Mouse (Mus musculus) megakaryocyte, embryonic 14.5 days (primary cell): ENCODE data around the gene Igsf3. TPM values are rescaled to one million over a fixed set of nuclear protein-coding genes. Genes with fewer than 3 reads are reported as not detected.

Experiments used
- H3K27me3 ChIP-seq: replicated peaks from 2 replicates; pipeline ENCODE3; 2012; ENCODE audit warnings: inconsistent platforms
- H3K36me3 ChIP-seq: replicated peaks from 2 replicates; pipeline ENCODE3; 2012; ENCODE audit warnings: low read length, inconsistent platforms, mixed read lengths
- H3K4me1 ChIP-seq: 2 replicates; pipeline ENCODE4 v1.6.1; 2012; ENCODE audit warnings: inconsistent platforms
- H3K4me3 ChIP-seq: replicated peaks from 2 replicates; pipeline ENCODE3; 2012; ENCODE audit warnings: moderate library complexity, mild to moderate bottlenecking, inconsistent platforms
- H3K9me3 ChIP-seq: 2 replicates; pipeline ENCODE4 v1.6.1; 2012; ENCODE audit warnings: inconsistent platforms
- FLI1 ChIP-seq: IDR thresholded peaks from 2 replicates; pipeline ENCODE4 v1.6.1; 2012; ENCODE audit warnings: low read length, inconsistent platforms, mixed read lengths
- GATA1 ChIP-seq: IDR thresholded peaks from 3 replicates; pipeline ENCODE4 v1.6.1; 2012; ENCODE audit warnings: mixed read lengths, low read length, inconsistent platforms, borderline replicate concordance
- polyA plus RNA-seq: library from polyadenylated mRNA; stranded (reverse); fragments of >175 nt; gene quantifications from 2 replicates; pipeline ENCODE4 v1.2.3, GENCODE M21; 2012; ENCODE audit warnings: low replicate concordance; ENCODE audit not compliant: insufficient read depth

The Igsf3 gene
- polyA plus RNA-seq, 1 experiment, result not detected

GRCm38 (mm10) chr3:101462294-101462693 is 85.4 kb downstream of the Igsf3 start:
- Histone ChIP-seq H3K4me3 (no peak overlapping the region), H3K36me3 (no peaks in the 10 kb centered on the region), H3K4me1 (peaks cover 9% of the 10 kb centered on the region; the same call in 1 of the 2 replicates), H3K9me3 (0 out of 2 replicates have a peak, but pooled peaks cover 4% of the 10 kb centered on the region), H3K27me3 (peaks cover 26% of the 10 kb centered on the region)
- TF ChIP-seq GATA1, result no peak
- TF ChIP-seq FLI1, result no peak

GRCm38 (mm10) chr3:101463491-101463890 is 86.6 kb downstream of the Igsf3 start:
- H3K27me3 ChIP-seq, result peaks cover 21% of the 10 kb centered on the region
- H3K4me3 ChIP-seq, result no peak overlapping the region
- no peak for TF ChIP-seq FLI1
- TF ChIP-seq GATA1, result no peak
- no peaks in the 10 kb centered on the region for H3K36me3 ChIP-seq
- 0 out of 2 replicates have a peak, but pooled peaks cover 4% of the 10 kb centered on the region for H3K9me3 ChIP-seq
- peaks cover 9% of the 10 kb centered on the region; the same call in 1 of the 2 replicates for H3K4me1 ChIP-seq

- no peak for TF ChIP-seq GATA1
- no peak for TF ChIP-seq FLI1
- Histone ChIP-seq H3K4me3 (no peak overlapping the region), H3K4me1 (no peaks in the 10 kb centered on the region), H3K9me3 (peaks cover 11% of the 10 kb centered on the region), H3K27me3 (peaks cover 23% of the 10 kb centered on the region), H3K36me3 (no peaks in the 10 kb centered on the region)
Measured at GRCm38 (mm10) chr3:101469675-101470074, 92.8 kb downstream of the Igsf3 start.

GRCm38 (mm10) chr3:101471881-101472280 is 95.0 kb downstream of the Igsf3 start:
- no peaks in the 10 kb centered on the region for H3K4me1 ChIP-seq
- TF ChIP-seq FLI1 (no peak), GATA1 (no peak)
- H3K36me3 ChIP-seq, result no peaks in the 10 kb centered on the region
- no peak overlapping the region for H3K4me3 ChIP-seq
- H3K9me3 ChIP-seq, result peaks cover 11% of the 10 kb centered on the region
- H3K27me3 ChIP-seq, result peaks cover 12% of the 10 kb centered on the region

GRCm38 (mm10) chr3:101481951-101482350 is 105.1 kb downstream of the Igsf3 start:
- Histone ChIP-seq H3K27me3 (peaks cover 14% of the 10 kb centered on the region), H3K36me3 (no peaks in the 10 kb centered on the region), H3K9me3 (peaks cover 35% of the 10 kb centered on the region), H3K4me1 (no peaks in the 10 kb centered on the region), H3K4me3 (no peak overlapping the region)
- TF ChIP-seq FLI1 (no peak), GATA1 (no peak)

GRCm38 (mm10) chr3:101483256-101483983 is 106.5 kb downstream of the Igsf3 start:
- H3K27me3 ChIP-seq, result peaks cover 18% of the 10 kb centered on the region
- TF ChIP-seq GATA1 (no peak), FLI1 (no peak)
- peaks cover 29% of the 10 kb centered on the region for H3K9me3 ChIP-seq
- no peak overlapping the region for H3K4me3 ChIP-seq
- H3K36me3 ChIP-seq, result no peaks in the 10 kb centered on the region
- no peaks in the 10 kb centered on the region for H3K4me1 ChIP-seq

GRCm38 (mm10) chr3:101486054-101486765 is 109.3 kb downstream of the Igsf3 start:
- H3K4me3 ChIP-seq, result no peak overlapping the region
- no peaks in the 10 kb centered on the region for H3K36me3 ChIP-seq
- TF ChIP-seq GATA1 (no peak), FLI1 (no peak)
- H3K9me3 ChIP-seq, result peaks cover 28% of the 10 kb centered on the region
- peaks cover 3% of the 10 kb centered on the region for H3K4me1 ChIP-seq
- peaks cover 19% of the 10 kb centered on the region for H3K27me3 ChIP-seq

GRCm38 (mm10) chr3:101487436-101487835 is 110.6 kb downstream of the Igsf3 start:
- H3K4me3 ChIP-seq, result no peak overlapping the region
- H3K9me3 ChIP-seq, result peaks cover 19% of the 10 kb centered on the region
- H3K4me1 ChIP-seq, result peaks cover 9% of the 10 kb centered on the region
- no peak for TF ChIP-seq GATA1
- TF ChIP-seq FLI1, result no peak
- H3K36me3 ChIP-seq, result no peaks in the 10 kb centered on the region
- H3K27me3 ChIP-seq, result peaks cover 18% of the 10 kb centered on the region

- H3K4me1 ChIP-seq, result peaks cover 9% of the 10 kb centered on the region
- no peak overlapping the region for H3K4me3 ChIP-seq
- H3K27me3 ChIP-seq, result peaks cover 19% of the 10 kb centered on the region
- peaks cover 17% of the 10 kb centered on the region for H3K9me3 ChIP-seq
- H3K36me3 ChIP-seq, result no peaks in the 10 kb centered on the region
- TF ChIP-seq FLI1, result no peak
- TF ChIP-seq GATA1, result no peak
Measured at GRCm38 (mm10) chr3:101488204-101488603, 111.3 kb downstream of the Igsf3 start.

GRCm38 (mm10) chr3:101490515-101490914 is 113.6 kb downstream of the Igsf3 start:
- Histone ChIP-seq H3K27me3 (peaks cover 24% of the 10 kb centered on the region), H3K9me3 (peaks cover 9% of the 10 kb centered on the region; the same call in 1 of the 2 replicates), H3K4me3 (no peak overlapping the region), H3K36me3 (no peaks in the 10 kb centered on the region), H3K4me1 (peaks cover 15% of the 10 kb centered on the region)
- TF ChIP-seq GATA1, result no peak
- TF ChIP-seq FLI1, result no peak
